Mouse (Mus musculus): Measurements from ENCODE around the gene Ctnna3. TPM values are rescaled to one million over a fixed set of nuclear protein-coding genes. Genes with fewer than 3 reads are reported as not detected.

The Ctnna3 gene
- total and polyA plus RNA-seq, 2 experiments from 2014 or later = 0.51 to 0.52 TPM

DNA sequence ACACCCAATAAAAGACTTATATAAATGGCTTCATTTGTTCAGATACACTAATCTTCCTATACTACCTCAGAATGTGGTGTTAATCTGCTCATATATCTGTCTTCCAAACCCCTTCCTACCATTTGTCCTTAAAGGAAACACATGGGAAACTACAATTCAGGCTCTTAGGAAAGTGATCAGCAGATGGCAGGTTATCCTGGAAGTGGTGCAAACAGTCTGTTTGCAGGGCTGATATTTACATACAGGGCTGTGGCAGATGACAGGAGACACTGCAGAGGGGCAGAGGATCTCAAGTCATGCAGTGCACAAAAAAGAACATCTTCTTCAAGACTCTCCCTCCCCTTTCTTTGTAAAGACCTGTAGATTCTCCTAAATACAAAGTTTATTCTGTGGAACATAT is 1008.8 kb downstream of the Ctnna3 start:
- no peaks in the 10 kb centered on the region for H3K36me3 ChIP-seq (ENCODE audit: insufficient read depth)
- H3K4me1 ChIP-seq (ENCODE audit: insufficient read depth) = no peaks in the 10 kb centered on the region
- no peak for TF ChIP-seq CTCF (IDR thresholded peaks at IDR 0.05; ENCODE audit: low read depth)
- no peak overlapping the region for H3K4me2 ChIP-seq (ENCODE audit: low read depth)
- H3K9ac ChIP-seq = no peak overlapping the region
- H3K4me3 ChIP-seq (ENCODE audit: low read depth, low read length) = no peak overlapping the region
- H3K27ac ChIP-seq (ENCODE audit: low read depth, low read length) = no peak overlapping the region
- H3K27me3 ChIP-seq (ENCODE audit: insufficient read depth, low read length) = no peaks in the 10 kb centered on the region
- no peak for ATAC-seq
- no peaks in the 10 kb centered on the region for H3K9me3 ChIP-seq (ENCODE audit: low read length)
- peak; percentile 9 for DNase-seq

DNA sequence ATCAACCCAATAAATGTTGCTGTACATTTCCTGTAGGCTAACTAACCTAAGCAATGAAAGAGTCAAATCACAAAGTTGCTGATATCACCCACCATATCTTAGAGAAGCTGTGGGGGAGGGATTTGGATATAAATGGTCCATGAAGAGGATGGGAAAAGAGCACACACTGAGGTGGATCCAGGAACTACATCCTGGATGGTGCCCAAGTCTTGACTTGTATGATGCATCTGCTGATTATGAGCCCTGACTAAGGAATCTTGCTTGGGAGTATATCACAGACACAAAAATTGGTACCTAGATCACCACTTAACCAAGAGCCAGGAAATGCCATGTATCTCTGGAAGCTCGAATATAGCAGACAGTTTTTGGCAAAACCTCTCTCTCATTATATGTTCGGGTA is 1018.7 kb downstream of the Ctnna3 start:
- WGBS = 49% methylated on average over 2 of the region's 2 CpGs
- H3K27ac ChIP-seq (ENCODE audit: low read depth, low read length) = no peak overlapping the region
- H3K4me2 ChIP-seq (ENCODE audit: low read depth) = no peak overlapping the region
- no peak overlapping the region for H3K9ac ChIP-seq
- ATAC-seq = peak; percentile 18; the same call in 1 of the 2 replicates
- H3K27me3 ChIP-seq (ENCODE audit: insufficient read depth, low read length) = no peaks in the 10 kb centered on the region
- H3K36me3 ChIP-seq (ENCODE audit: insufficient read depth) = no peaks in the 10 kb centered on the region
- H3K4me1 ChIP-seq (ENCODE audit: insufficient read depth) = no peaks in the 10 kb centered on the region
- peak; percentile 9 for DNase-seq
- TF ChIP-seq CTCF (IDR thresholded peaks at IDR 0.05; ENCODE audit: low read depth) = peak; percentile 32; the same call in 1 of the 2 replicates
- H3K4me3 ChIP-seq (ENCODE audit: low read depth, low read length) = no peak overlapping the region
- no peaks in the 10 kb centered on the region for H3K9me3 ChIP-seq (ENCODE audit: low read length)

DNA sequence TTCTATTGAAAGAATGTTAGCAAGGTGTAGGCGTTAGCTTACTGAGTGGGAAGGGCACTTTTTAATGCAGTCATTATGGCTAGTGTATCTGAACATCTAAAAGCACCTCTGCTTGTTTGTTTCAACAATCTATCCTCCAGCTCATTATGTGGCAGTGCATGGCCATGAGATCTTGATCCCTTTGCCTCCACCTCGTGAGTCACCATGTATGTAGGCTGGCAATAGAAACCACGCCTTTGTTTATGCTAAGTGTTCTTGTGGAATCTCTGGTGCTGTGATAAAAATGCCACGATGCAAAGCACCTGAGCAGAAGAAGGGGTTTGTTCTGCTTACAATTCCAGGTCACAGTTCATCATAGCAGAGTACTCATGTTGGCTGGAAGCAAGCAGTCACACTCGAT is 1053.4 kb downstream of the Ctnna3 start:
- Histone ChIP-seq H3K27ac (ENCODE audit: low read depth, low read length) (no peak overlapping the region), H3K27me3 (ENCODE audit: insufficient read depth, low read length) (no peaks in the 10 kb centered on the region), H3K4me3 (ENCODE audit: low read depth, low read length) (no peak overlapping the region), H3K9ac (no peak overlapping the region), H3K9me3 (ENCODE audit: low read length) (no peaks in the 10 kb centered on the region), H3K4me2 (ENCODE audit: low read depth) (no peak overlapping the region), H3K36me3 (ENCODE audit: insufficient read depth) (no peaks in the 10 kb centered on the region), H3K4me1 (ENCODE audit: insufficient read depth) (no peaks in the 10 kb centered on the region)
- 77% methylated on average over 5 of the region's 5 CpGs for WGBS
- no peak for TF ChIP-seq CTCF (IDR thresholded peaks at IDR 0.05; ENCODE audit: low read depth)
- DNase-seq (no peak), ATAC-seq (no peak)

DNA sequence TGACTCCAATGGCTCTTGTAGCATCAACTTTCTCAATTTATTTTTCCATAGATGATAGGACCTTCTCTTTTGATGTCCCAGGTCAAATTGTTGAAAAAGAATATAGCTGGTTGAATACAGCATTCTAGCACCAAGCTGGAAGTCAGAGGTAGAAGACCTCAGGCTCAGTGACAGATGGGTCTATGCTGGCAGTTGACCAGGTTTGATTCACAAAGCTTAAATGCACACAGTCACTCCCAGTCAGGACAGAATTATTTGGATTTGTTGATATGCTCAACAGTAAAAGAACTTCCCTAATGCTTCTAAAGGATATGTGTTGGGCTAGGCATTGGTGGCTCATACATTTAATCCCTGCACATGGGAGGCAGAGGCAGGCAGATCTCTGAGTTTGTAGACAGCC is 1059.6 kb downstream of the Ctnna3 start:
- Histone ChIP-seq H3K4me1 (ENCODE audit: insufficient read depth) (no peaks in the 10 kb centered on the region), H3K27ac (ENCODE audit: low read depth, low read length) (no peak overlapping the region), H3K4me3 (ENCODE audit: low read depth, low read length) (no peak overlapping the region), H3K27me3 (ENCODE audit: insufficient read depth, low read length) (no peaks in the 10 kb centered on the region), H3K36me3 (ENCODE audit: insufficient read depth) (no peaks in the 10 kb centered on the region), H3K9ac (no peak overlapping the region), H3K4me2 (ENCODE audit: low read depth) (no peak overlapping the region), H3K9me3 (ENCODE audit: low read length) (no peaks in the 10 kb centered on the region)
- no peak for DNase-seq
- ATAC-seq = no peak
- TF ChIP-seq CTCF (IDR thresholded peaks at IDR 0.05; ENCODE audit: low read depth) = no peak

DNA sequence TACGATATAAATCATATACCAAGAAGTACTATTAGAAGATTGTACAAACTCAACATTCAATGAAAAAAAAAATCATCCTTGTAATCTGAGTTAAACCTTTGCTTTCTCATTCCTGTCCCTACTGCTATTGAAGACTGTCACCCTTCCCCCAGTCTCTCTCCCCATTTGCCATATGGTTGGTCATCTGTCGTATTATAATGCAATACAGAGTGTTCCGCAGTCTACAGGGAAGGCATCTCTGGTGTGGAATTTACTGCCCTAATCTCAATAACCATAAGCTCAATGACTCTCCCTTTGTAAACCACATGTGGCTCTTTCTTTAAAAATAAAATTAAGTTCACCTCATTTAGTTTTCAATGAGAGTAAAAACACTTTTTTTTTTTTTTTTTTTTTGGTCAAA is 1113.7 kb downstream of the Ctnna3 start:
- Histone ChIP-seq H3K36me3 (ENCODE audit: insufficient read depth) (no peaks in the 10 kb centered on the region), H3K27ac (ENCODE audit: low read depth, low read length) (no peak overlapping the region), H3K4me1 (ENCODE audit: insufficient read depth) (no peaks in the 10 kb centered on the region), H3K9me3 (ENCODE audit: low read length) (no peaks in the 10 kb centered on the region), H3K9ac (no peak overlapping the region), H3K4me3 (ENCODE audit: low read depth, low read length) (no peak overlapping the region), H3K4me2 (ENCODE audit: low read depth) (no peak overlapping the region), H3K27me3 (ENCODE audit: insufficient read depth, low read length) (no peaks in the 10 kb centered on the region)
- no peak for ATAC-seq
- no peak for TF ChIP-seq CTCF (IDR thresholded peaks at IDR 0.05; ENCODE audit: low read depth)
- WGBS = 63% methylated on average over 3 of the region's 3 CpGs
- DNase-seq = no peak

DNA sequence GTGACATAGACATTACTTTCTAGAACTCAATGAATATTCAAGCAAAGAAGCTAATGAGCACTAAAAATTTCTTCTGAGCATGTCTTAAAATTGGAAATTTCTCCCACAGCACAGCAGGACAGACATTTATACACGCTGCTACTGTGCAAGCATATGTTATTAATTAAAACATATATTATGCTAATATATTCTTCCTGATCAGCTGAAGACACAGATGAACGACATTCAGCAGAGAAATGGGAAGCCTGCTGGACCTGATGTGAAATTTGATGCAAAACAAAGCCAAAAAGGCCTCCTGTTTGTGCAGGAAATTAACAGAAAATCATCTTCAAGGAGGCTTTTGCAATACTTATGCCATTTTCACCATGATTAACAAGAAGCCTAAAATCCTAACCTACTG is 1114.5 kb downstream of the Ctnna3 start:
- no peak overlapping the region for H3K4me3 ChIP-seq (ENCODE audit: low read depth, low read length)
- H3K4me1 ChIP-seq (ENCODE audit: insufficient read depth) = no peaks in the 10 kb centered on the region
- 23% methylated on average over 2 of the region's 2 CpGs for WGBS
- no peak overlapping the region for H3K9ac ChIP-seq
- no peak for ATAC-seq
- no peak overlapping the region for H3K4me2 ChIP-seq (ENCODE audit: low read depth)
- no peaks in the 10 kb centered on the region for H3K9me3 ChIP-seq (ENCODE audit: low read length)
- no peak overlapping the region for H3K27ac ChIP-seq (ENCODE audit: low read depth, low read length)
- no peak for TF ChIP-seq CTCF (IDR thresholded peaks at IDR 0.05; ENCODE audit: low read depth)
- no peaks in the 10 kb centered on the region for H3K27me3 ChIP-seq (ENCODE audit: insufficient read depth, low read length)
- DNase-seq = peak; percentile 17
- H3K36me3 ChIP-seq (ENCODE audit: insufficient read depth) = no peaks in the 10 kb centered on the region

DNA sequence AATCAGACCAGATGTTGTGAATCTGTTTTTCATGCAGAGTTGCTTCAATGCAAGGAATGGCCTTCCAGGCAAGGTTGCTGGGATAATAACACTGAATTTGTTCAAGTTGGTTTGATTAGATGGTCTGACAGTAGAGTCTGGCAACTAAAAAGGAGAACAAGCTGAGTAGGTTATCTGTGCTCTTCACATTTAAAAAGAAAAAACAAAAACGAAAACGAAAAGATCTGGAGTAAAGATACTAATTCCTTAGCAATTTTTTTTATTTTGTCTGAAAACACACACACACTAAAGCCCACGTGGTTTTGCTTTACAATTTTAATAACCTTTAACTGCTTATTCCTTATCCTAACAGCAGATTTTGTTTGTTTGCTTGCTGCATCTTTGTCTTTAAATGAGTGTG is 1141.4 kb downstream of the Ctnna3 start:
- H3K4me2 ChIP-seq (ENCODE audit: low read depth) = no peak overlapping the region
- no peak for DNase-seq
- no peak for ATAC-seq
- 87% methylated on average over 3 of the region's 3 CpGs for WGBS
- H3K9ac ChIP-seq = no peak overlapping the region
- no peak overlapping the region for H3K4me3 ChIP-seq (ENCODE audit: low read depth, low read length)
- H3K9me3 ChIP-seq (ENCODE audit: low read length) = no peaks in the 10 kb centered on the region
- no peaks in the 10 kb centered on the region for H3K27me3 ChIP-seq (ENCODE audit: insufficient read depth, low read length)
- no peaks in the 10 kb centered on the region for H3K36me3 ChIP-seq (ENCODE audit: insufficient read depth)
- H3K27ac ChIP-seq (ENCODE audit: low read depth, low read length) = no peak overlapping the region
- no peaks in the 10 kb centered on the region for H3K4me1 ChIP-seq (ENCODE audit: insufficient read depth)
- no peak for TF ChIP-seq CTCF (IDR thresholded peaks at IDR 0.05; ENCODE audit: low read depth)

DNA sequence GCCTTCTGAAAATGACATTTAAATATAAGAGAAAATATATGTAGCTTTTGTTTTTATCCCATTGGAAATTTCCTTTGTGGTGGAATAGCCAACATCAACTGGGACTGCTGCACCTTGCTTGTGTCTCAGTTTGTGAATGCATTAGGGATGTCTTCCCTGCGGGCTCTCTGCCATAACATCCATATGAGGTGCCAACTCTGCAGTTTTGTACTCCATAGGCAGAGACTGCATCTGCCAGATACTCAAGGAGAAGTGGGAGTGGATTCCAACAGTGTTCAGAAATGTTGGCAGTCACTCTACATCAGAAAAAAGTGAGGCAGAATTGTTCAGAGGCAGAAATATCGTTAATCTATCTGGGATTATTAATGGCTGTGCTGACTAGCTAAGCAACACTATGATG is 1158.2 kb downstream of the Ctnna3 start:
- Histone ChIP-seq H3K27ac (ENCODE audit: low read depth, low read length) (no peak overlapping the region), H3K4me2 (ENCODE audit: low read depth) (no peak overlapping the region), H3K9me3 (ENCODE audit: low read length) (no peaks in the 10 kb centered on the region), H3K36me3 (ENCODE audit: insufficient read depth) (no peaks in the 10 kb centered on the region), H3K4me1 (ENCODE audit: insufficient read depth) (no peaks in the 10 kb centered on the region), H3K27me3 (ENCODE audit: insufficient read depth, low read length) (no peaks in the 10 kb centered on the region), H3K4me3 (ENCODE audit: low read depth, low read length) (no peak overlapping the region), H3K9ac (no peak overlapping the region)
- DNase-seq = peak; percentile 4
- ATAC-seq = no peak
- 53% methylated on average over 2 of the region's 2 CpGs for WGBS
- no peak for TF ChIP-seq CTCF (IDR thresholded peaks at IDR 0.05; ENCODE audit: low read depth)

Measured in forebrain, postnatal 0 days (tissue).